Mouse (Mus musculus): ENCODE measurements around the gene Llgl2. TPM values are rescaled to one million over a fixed set of nuclear protein-coding genes. Genes with fewer than 3 reads are reported as not detected.

The Llgl2 gene
- 10 to 100 TPM; 15.0 to 18.2 TPM for total RNA-seq (2021)
- long read RNA-seq, experiment 1, transcript Llgl2-201 (26 exons, 3,551 nt) = major isoform, 8 of 16 reads
- long read RNA-seq, experiment 1, partial matches to known transcripts = 3 of 16 reads
- long read RNA-seq, experiment 1, other reads (novel, unspliced or antisense) = 5 of 16 reads
- long read RNA-seq, experiment 2, transcript Llgl2-201 (26 exons, 3,551 nt) = major isoform, 12 of 27 reads
- long read RNA-seq, experiment 2, partial matches to known transcripts = 8 of 27 reads
- long read RNA-seq, experiment 2, other reads (novel, unspliced or antisense) = 7 of 27 reads

DNA sequence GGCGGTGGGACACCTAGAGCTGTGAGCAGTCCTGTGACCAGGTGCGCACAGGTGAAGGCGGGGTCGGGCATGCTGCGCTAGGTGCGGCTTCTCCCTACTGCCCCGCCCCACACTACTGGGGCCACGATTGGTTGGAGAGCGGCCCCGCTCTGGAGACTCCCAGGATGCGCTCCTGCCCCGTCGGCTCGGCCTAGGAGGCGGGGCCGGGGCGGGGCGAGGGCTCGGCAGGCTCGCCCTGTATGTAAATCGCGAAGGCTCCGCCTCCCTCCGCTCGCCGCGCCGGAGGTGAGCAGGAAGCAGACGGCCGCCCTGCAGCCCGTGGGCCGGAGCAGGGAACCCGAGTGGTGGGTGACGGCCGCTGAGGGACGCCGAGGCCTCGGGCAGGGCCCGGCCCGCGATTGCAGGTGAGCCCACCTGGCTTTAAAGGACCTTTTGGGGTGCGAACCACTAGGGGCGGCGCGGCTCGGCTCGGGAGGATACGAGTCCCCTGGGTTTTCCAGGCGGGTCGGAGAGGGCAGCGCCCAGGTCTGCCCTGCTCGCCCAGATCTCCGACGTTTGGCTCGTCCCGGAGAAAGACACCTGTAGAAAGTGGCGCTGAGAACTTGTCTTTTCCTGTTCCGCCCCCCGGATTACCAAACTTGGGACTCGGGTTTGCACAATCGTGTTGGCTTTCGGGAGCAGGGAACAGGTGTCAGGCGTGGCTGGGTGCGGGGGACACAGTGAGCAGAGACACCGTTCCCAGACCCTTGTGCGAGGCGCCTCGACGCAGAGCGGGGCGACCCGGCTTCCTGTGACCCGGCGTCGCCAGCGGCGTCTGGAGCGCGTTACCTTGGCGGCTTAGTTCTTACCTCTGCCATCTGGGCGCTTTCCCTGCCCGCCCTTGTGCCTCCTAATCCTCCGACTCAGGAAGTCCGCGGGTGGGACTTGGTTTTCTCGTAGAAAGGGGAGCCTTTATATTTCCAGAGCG is at the start of gene Llgl2:
Llgl2 (plus strand) TSS at position 276 of the 967 bp plus-strand sequence.
- peak; percentile 89 to 90 for DNase-seq
- intact Hi-C loops (cut with DNase I) = loop anchor here (5.0 kb wide), 1 partner anchor 332 kb away; the partner anchor contains the start of gene Nt5c

GRCm38 (mm10) chr11:115774653-115775052 is 49.2 kb upstream of the Llgl2 start:
- DNase-seq = no peak
- intact Hi-C loops (cut with DNase I) = loop anchor here (5.0 kb wide), 1 partner anchor 52 kb away; no protein-coding TSS in a partner anchor

- DNase-seq = peak; percentile 43 to 56
- intact Hi-C loops (cut with DNase I) = loop anchor here (2.0 to 5.0 kb wide), 2 partner anchors 37 to 54 kb away; partner anchors contain the start of gene Caskin2
Observed at GRCm38 (mm10) chr11:115775821-115776665, 47.8 kb upstream of the Llgl2 start.

- intact Hi-C loops (cut with DNase I) = loop anchor here (2.0 to 5.0 kb wide), 2 partner anchors 36 to 55 kb away; partner anchors contain the start of gene Caskin2
- DNase-seq = no peak
Observed at GRCm38 (mm10) chr11:115776954-115777353, 46.9 kb upstream of the Llgl2 start.

GRCm38 (mm10) chr11:115777487-115778335 is 46.1 kb upstream of the Llgl2 start:
- intact Hi-C loops (cut with DNase I) = loop anchor here (2.0 to 5.0 kb wide), 2 partner anchors 35 to 55 kb away; partner anchors contain the start of gene Caskin2
- no peak for DNase-seq

DNA sequence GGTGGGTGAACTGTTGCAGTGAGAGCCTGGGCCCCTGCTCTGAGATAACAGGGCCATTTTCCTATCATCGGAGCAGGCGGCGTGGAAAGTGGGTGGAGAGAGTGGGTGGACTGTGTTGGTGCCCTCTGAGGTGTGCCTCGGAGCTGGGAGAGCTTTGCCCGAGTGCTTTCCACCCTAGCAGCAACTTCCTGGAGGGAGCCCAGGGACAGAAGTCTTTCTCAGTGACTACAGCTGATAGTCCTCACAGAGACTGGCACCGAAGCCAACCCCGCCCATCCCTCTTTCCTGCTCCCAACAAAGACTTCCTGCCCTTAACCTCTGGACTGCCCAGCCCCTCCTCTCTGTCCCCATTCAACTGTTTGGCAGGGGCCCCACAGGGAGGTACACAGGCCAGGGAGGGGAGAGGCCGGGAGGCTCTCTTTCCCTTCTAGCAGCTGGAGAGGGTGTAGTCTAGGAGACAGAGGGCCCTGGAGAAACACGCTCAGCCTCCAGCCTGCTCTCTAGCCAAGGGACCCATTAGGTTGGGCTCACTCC is 44.7 kb upstream of the Llgl2 start:
- DNase-seq = peak; percentile 91 to 94
- intact Hi-C loops (cut with DNase I) = loop anchor here (5.0 kb wide), 1 partner anchor 57 kb away; no protein-coding TSS in a partner anchor

- no peak for DNase-seq
- intact Hi-C loops (cut with DNase I) = no loop called here
Observed at GRCm38 (mm10) chr11:115780141-115781070, 43.4 kb upstream of the Llgl2 start.

GRCm38 (mm10) chr11:115786473-115786872 is 37.4 kb upstream of the Llgl2 start:
- intact Hi-C loops (cut with DNase I) = no loop called here
- no peak for DNase-seq

DNA sequence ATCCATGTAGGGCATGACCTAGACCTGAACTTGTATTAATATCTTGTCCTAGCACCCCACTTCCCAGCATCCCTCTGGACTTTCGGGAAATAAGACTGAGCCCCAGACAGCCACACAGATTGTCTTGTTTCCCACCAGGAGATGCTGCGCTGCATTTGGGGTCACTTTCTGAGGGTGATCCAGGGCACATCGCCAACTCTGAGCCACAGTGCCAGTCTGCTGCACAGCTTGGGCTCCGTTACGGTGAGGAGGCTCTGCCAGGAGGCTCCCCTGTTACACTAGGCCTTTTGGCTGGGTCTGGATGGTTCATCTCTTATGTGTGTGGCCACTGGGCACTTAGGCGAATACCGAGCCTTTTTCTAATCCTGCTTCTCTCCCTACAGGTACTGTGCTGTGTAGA is 34.1 kb upstream of the Llgl2 start:
- intact Hi-C loops (cut with DNase I) = no loop called here
- DNase-seq = no peak

DNA sequence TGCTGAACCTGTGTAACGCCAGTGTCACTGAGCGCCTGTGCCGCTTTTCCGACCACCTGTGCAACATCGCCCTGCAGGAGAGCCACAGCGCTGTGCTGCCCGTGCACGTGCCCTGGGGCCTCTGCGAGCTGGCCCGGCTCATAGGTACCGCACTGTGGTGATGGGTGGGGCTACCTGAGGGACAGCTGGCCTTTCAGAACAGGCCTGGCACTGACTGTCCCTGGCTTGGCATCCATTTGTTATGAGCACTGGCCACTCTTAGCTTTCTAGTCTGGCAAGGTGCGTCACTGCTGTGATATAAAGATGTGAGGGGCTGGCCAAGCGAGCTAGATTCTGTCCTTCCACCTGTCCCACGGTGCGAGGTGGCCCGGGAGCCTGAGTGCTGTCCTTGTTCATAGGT is 31.9 kb upstream of the Llgl2 start:
- intact Hi-C loops (cut with DNase I) = no loop called here
- no peak for DNase-seq

DNA sequence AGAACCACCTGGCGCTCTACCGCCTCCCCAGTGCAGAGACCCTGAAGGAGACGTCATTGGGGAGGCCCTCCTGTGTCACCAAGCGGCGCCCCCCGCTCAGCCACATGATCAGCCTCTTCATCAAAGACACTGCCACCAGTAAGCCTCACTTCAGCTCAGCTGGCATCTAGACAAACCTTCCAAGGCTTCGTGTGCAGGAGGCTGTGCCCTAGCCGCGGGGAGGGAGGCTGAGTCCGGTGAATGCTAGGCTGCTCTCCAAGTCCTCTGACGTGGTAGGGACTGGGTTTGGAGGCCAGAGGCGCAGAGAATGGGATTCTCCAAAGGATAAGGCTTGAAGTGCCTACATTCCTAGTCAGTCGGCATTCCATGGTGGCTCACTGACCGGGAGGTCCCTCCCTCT is 31.5 kb upstream of the Llgl2 start:
- DNase-seq = no peak
- intact Hi-C loops (cut with DNase I) = no loop called here

DNA sequence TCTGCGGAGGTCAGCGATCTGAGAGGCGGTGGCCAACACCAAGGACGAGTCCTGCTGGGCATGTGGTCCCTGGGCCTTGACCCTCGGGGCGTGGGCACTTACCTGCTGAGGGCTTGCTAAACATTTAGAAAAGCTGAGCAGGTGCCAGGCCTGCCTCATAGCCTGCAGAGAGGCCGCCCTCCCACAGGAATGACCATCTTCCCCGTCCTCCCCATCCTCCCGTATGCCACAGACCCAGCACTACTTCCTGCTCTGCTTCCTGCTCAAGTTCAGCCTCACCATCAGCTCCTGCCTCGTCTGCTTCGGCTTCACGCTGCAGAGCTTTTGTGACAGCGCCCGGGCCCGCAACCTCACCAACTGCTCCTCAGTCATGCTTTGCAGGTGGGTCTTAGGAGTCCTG is 27.0 kb upstream of the Llgl2 start:
- intact Hi-C loops (cut with DNase I) = no loop called here
- DNase-seq = no peak

- no peak for DNase-seq
- intact Hi-C loops (cut with DNase I) = no loop called here
Observed at GRCm38 (mm10) chr11:115797665-115798064, 26.2 kb upstream of the Llgl2 start.

DNA sequence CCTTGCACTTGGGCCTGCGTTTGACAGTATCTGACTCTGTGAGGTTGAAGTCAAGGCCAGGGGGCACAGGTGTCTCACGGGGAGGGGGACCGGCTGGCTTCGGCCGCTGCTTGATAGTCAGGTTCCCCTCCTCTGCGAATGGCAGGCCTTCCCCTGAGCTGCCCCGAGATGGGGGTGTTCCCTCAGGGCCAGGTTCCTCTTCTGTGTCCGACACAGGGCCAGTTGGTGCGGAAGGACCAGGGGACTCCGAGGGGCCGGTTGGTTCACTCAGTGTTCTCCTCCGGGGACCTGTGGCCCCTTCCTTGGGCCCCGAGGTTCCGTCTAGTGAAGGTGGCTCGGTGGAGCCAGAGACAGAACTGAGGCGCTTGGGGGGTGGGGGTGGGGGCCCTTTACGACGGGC is 22.9 kb upstream of the Llgl2 start:
- no peak for DNase-seq
- intact Hi-C loops (cut with DNase I) = loop anchor here (2.0 kb wide), 1 partner anchor 16 kb away; no protein-coding TSS in a partner anchor

DNA sequence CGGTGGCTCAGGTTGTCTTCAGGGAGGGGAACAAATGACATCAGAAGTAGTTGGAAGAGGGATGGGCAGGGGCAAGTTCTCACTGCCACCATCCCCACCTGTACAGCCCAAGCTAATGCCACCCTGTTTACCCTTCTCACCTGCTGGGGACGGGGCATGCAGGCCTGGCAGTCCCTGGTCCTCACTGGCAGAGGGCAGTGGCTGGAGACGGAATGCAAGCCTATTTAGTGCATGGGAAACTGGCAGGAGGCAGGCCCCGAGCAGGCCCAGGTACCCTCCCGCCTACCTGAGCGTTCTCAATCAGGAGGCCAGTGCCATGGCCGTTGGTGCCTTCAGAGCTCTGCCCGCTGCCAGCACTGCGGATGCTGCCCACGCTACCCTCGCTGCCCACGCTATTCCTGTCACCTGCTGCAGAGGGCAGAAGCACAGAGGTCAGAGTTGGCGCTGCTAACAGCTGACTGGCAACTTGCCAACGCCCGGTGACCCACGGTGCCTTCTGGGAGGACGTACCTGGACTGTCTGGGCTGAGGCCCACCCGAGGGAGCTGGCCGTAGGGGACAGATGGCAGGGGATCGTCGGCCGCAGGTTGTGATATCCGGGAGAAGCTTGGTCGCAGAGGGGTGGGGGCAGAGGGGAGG is 20.7 kb upstream of the Llgl2 start:
- no peak for DNase-seq
- intact Hi-C loops (cut with DNase I) = no loop called here

- DNase-seq = no peak
- intact Hi-C loops (cut with DNase I) = no loop called here
Observed at GRCm38 (mm10) chr11:115805005-115805404, 18.8 kb upstream of the Llgl2 start.

DNA sequence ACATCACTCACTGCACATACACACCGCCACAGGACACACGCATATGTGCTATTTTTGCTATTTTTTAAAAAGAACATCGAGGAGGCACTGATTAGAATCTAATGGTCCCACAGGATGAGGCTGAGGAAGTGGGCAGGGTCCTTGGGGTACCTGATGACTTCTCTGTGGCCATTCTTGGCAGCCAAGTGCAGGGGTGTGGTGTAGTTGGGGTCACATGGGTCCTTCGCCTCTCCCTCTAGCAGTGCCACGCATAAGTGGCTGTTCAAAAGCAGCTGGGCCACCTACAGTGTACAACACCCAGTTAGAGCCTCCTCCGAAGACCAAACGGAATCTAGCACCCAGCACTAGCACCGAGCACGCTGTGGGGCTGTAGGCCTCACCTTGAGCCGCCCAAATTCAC is 17.7 kb upstream of the Llgl2 start:
- intact Hi-C loops (cut with DNase I) = no loop called here
- DNase-seq = no peak

Data from heart, postnatal 14 days (tissue).